Mouse (Mus musculus) thymus, adult 2 months (tissue): ENCODE data around the gene Spata2l. TPM values are rescaled to one million over a fixed set of nuclear protein-coding genes. Genes with fewer than 3 reads are reported as not detected.
"Not testable (repeated sequence)": the region's sequence is repeated elsewhere in the genome, so short reads cannot be mapped to it uniquely, and the experiment has no call there.

Source experiments
- DNase-seq: peaks from one replicate; pipeline ENCODE4 v3.0.0; 2021
- H3K27ac ChIP-seq: fragments of 200-500 bp; 2 replicates; pipeline ENCODE4 v1.5.1; 2012; ENCODE audit warnings: low read length, control low read depth; ENCODE audit not compliant: control insufficient read depth, insufficient read depth
- H3K27me3 ChIP-seq: fragments of 200-500 bp; 2 replicates; pipeline ENCODE4 v1.6.1; 2012; ENCODE audit warnings: mild to moderate bottlenecking, low read length, moderate library complexity, mixed read lengths; ENCODE audit not compliant: control insufficient read depth, insufficient read depth
- H3K36me3 ChIP-seq: fragments of 200-500 bp; 2 replicates; pipeline ENCODE4 v1.6.1; 2012; ENCODE audit warnings: mild to moderate bottlenecking, low read length, moderate library complexity; ENCODE audit not compliant: control insufficient read depth, insufficient read depth
- H3K4me1 ChIP-seq: fragments of 200-500 bp; replicated peaks from 2 replicates; pipeline ENCODE4 v1.6.1; 2012; ENCODE audit warnings: low read length; ENCODE audit not compliant: control insufficient read depth, insufficient read depth
- H3K4me3 ChIP-seq: fragments of 200-500 bp; 2 replicates; pipeline ENCODE4 v1.5.1; 2012; ENCODE audit warnings: mild to moderate bottlenecking, low read length, control low read depth, moderate library complexity; ENCODE audit not compliant: control insufficient read depth, insufficient read depth
- CTCF ChIP-seq: fragments of 200-500 bp; IDR thresholded peaks from 2 replicates; pipeline ENCODE4 v1.5.1; 2012; ENCODE audit warnings: mild to moderate bottlenecking, control low read depth, low read length, moderate library complexity, borderline replicate concordance; ENCODE audit not compliant: control insufficient read depth, poor library complexity, insufficient read depth; ENCODE audit errors: extremely low read depth
- POLR2A ChIP-seq: fragments of 200-500 bp; IDR thresholded peaks from 2 replicates; pipeline ENCODE4 v1.6.1; 2012; ENCODE audit warnings: mild to moderate bottlenecking, low read length, control low read depth, moderate library complexity; ENCODE audit not compliant: control insufficient read depth, poor library complexity, insufficient read depth; ENCODE audit errors: extremely low read depth
- WGBS: fragments of 180-500 bp; shearing (Covaris S2); methylation state at CpG from one replicate; pipeline ENCODE4 v1.1.7; 2018; 5-methylcytosine and 5-hydroxymethylcytosine counted together
- polyA plus RNA-seq: library from polyadenylated mRNA; depleted of rRNA; stranded (reverse); fragments of >200 nt; gene quantifications from 2 replicates; pipeline ENCODE4 v1.2.3, GENCODE M21; 2012

Gene Spata2l
- polyA plus RNA-seq, 1 experiment = 34.0 TPM

DNA sequence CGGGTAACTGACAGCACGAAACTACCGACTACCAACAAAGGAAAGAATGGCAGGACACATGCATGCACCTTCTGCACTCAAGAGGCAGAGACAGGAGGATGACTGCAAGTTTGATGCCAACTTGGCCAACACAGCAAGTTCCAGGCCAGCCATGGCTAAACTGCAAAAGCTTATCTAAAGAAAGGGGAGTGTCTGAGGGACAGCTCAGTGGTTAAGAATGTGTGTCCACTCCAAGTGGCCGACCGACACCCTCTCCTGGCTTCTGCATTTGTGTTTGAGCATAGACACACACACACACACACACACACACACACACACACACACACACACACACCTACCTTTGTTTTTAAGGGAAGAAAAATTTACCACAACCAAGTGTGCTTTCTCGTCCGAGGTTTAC is 42.4 kb upstream of the Spata2l start:
- no peaks in the 10 kb centered on the region for H3K27me3 ChIP-seq
- H3K4me1 ChIP-seq = no peaks in the 10 kb centered on the region
- no peak for DNase-seq
- TF ChIP-seq POLR2A (no peak), CTCF (no peak)
- no peak overlapping the region for H3K4me3 ChIP-seq
- no peaks in the 10 kb centered on the region for H3K36me3 ChIP-seq
- WGBS = 86% methylated on average over 7 of the region's 7 CpGs
- no peak overlapping the region for H3K27ac ChIP-seq

DNA sequence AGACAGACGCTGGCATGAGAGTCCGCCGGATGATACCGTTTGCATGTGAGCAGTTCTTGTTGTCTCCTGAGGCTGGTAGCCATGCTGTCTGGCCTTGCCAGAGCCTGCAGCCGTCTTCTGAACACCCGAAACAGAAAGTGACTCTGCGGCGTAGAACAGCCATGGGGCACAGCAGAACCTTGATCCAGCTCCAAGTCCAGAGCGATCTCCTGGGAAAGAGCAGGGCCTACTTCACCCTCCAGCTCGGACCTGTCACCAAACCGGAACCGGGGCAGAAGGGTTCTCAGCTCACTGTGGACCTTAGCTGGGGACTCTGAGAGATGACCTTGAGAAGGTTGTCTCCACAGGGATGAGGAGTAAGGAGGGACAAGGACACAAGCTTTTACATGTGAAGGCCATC is 39.1 kb upstream of the Spata2l start:
- H3K27ac ChIP-seq = no peak overlapping the region
- no peak for DNase-seq
- TF ChIP-seq CTCF (no peak), POLR2A (no peak)
- no peaks in the 10 kb centered on the region for H3K36me3 ChIP-seq
- H3K27me3 ChIP-seq = no peaks in the 10 kb centered on the region
- H3K4me1 ChIP-seq = no peaks in the 10 kb centered on the region
- 95% methylated on average over 12 of the region's 12 CpGs for WGBS
- no peak overlapping the region for H3K4me3 ChIP-seq

DNA sequence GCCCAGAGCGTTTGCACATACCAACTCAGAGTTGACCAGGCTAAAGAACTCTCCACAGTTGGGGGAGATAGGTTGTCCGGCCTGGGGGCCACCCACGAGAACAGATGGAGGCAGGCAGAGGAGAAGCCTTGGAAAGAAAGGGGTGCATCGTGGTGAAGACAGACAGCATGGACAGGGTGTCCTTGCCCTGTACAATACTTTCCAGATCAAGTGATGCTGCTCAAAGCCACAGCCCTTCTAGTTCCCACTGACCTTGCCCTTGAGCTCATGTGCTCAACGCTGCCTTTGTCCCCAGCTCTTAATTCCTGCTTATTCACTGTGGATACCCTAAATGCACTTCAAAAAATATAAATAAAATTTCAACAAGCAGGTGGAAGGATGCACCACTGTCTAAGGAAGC is 38.4 kb upstream of the Spata2l start:
- Histone ChIP-seq H3K27me3 (no peaks in the 10 kb centered on the region), H3K36me3 (no peaks in the 10 kb centered on the region), H3K27ac (no peak overlapping the region), H3K4me3 (no peak overlapping the region), H3K4me1 (no peaks in the 10 kb centered on the region)
- WGBS = 95% methylated on average over 5 of the region's 5 CpGs
- TF ChIP-seq CTCF = no peak
- no peak for TF ChIP-seq POLR2A
- DNase-seq = no peak

DNA sequence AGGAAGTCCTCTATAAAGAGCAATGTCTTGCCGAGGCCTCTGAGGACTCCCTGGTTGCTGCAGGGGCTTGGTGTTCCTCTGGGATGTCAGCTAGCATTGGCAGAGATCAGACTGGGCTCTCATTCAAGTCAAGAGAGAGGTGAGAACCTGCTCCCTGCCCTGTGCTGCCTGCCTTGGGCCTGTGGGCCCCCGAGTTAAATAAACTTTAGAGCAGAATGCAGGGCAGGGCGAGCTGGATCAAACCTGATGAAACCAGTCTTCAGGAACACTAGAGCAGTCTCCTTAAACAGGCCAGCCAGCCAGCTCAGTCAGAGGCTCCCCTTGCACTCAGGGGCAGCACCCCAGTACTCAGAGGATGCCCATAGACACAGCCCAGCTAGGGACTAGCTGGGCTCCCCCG is 35.9 kb upstream of the Spata2l start:
- no peaks in the 10 kb centered on the region for H3K27me3 ChIP-seq
- no peak for TF ChIP-seq CTCF
- TF ChIP-seq POLR2A = no peak
- H3K4me3 ChIP-seq = no peak overlapping the region
- no peaks in the 10 kb centered on the region for H3K4me1 ChIP-seq
- no peak for DNase-seq
- WGBS = 86% methylated on average over 4 of the region's 4 CpGs
- peaks cover 13% of the 10 kb centered on the region for H3K36me3 ChIP-seq
- no peak overlapping the region for H3K27ac ChIP-seq

DNA sequence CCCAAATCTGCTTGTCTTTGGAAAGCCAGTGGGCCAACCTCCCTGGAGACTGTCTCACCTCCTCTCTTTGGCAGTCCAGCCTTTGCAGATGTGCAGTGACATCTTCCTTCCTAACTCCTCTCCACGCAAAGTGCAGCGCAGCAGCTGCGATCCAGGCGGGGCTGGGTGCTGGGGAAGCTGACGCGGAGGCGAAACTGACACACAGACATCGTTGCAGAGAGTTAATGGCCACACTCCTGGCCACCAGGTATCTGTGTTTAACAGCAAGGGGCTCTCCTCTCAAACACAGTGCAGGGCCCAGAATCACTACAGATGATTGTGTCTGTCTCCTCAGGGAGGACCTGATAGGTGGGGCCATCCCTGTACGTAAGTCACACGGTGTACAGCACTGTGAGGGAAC is 35.1 kb upstream of the Spata2l start:
- no peak overlapping the region for H3K27ac ChIP-seq
- H3K36me3 ChIP-seq = peaks cover 21% of the 10 kb centered on the region
- H3K27me3 ChIP-seq = no peaks in the 10 kb centered on the region
- TF ChIP-seq POLR2A (no peak), CTCF (no peak)
- no peak overlapping the region for H3K4me3 ChIP-seq
- WGBS = 95% methylated on average over 10 of the region's 10 CpGs
- no peaks in the 10 kb centered on the region for H3K4me1 ChIP-seq
- DNase-seq = no peak

DNA sequence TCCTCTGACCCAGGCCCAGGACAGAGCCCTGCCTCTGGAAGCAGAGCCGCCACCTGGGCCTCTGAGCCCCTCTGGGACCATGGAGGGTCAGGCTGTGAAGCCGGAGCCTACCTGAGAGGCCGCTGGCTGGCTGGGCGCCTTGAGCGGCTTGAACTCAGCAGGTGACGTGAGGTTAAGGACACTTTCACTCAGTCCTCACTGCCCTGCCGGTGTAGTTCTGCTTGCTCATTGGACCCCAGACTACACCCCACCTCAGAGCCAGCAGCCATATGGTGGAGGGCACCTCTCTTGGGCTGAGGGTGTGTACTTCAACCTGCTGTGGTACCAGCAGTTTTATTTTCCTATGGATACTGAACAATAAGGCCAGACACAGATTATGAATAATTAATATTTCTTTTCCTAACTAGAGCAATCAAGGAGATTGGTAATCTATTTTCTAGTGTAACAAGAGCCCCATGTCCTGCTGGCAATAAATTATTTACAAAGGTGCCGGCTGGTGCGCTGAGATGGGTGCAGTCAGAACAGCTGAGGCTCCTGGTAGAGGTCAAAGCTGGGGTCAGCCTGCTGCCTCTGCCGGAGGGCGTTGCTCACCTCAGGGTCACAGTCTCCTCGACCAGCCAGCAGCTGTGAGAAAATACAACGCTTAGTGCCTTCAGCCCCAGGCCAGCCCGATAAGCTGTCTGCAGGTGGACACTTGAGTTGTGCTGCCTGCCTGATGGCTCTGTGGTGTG is 32.1 kb upstream of the Spata2l start:
- Histone ChIP-seq H3K27me3 (no peaks in the 10 kb centered on the region), H3K36me3 (peaks cover 48% of the 10 kb centered on the region), H3K4me1 (no peaks in the 10 kb centered on the region), H3K27ac (no peak overlapping the region), H3K4me3 (no peak overlapping the region)
- no peak for TF ChIP-seq POLR2A
- WGBS = 98% methylated on average over 14 of the region's 14 CpGs
- no peak for DNase-seq

DNA sequence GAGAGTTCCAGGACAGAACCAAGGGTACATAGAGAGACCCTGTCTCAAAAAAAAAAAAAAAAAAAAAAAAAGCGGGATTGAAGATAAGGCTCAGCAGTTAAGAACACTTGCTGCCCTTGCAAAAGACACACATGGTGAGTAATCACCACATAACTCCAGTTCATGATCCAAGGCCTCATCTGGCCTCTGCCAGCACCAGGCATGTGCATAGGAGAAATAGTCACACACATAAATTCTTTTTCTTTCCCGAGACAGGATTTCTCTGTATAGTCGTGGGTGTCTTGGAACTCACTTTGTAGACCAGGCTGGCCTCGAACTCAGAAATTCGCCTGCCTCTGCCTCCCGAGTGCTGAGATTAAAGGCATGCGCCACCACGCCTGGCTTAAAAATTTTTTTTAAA is 21.6 kb upstream of the Spata2l start:
- not testable (repeated sequence) for H3K27me3 ChIP-seq, H3K27ac ChIP-seq, H3K36me3 ChIP-seq, H3K4me3 ChIP-seq, DNase-seq
- peaks cover 15% of the 10 kb centered on the region for H3K4me1 ChIP-seq
- WGBS = 96% methylated on average over 8 of the region's 8 CpGs
